In the genomic region with DNA sequence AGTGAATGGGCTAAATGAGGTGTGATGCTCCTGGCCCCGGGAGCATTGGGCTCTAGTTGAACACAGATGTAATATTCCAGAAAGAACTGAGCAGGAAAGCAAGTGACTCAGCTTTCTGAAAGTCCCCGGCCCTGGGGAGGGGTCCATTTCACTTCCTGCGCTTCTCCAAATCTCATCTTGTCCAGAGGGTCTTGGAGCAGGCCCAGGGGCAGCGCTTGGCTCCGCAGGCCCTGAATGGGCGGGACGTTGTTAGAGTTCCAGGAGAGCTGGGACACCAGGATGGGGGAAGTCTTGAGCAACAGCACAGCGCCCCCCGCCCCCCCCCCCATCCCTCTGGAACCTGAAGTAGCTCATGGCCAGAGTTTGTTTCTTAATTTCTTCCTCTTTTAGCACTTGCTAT, we compare ENCODE assay signal across 23 mouse cellular contexts. TPM values are rescaled to one million over a fixed set of nuclear protein-coding genes. Genes with fewer than 3 reads are reported as not detected.
"Had no signal": no experiment of that assay in that cellular context is flagged by ENCODE, and none has a peak within 500 bp of the region (broad histone marks: within the 10 kb centered on the region; RNA-seq: fewer than 3 reads in every experiment).

No protein-coding gene starts in this region.

RNA-seq across cellular contexts. Expression of gene Arid3c, which starts 50.3 kb away (rescaled TPM):
- total RNA-seq: gastrocnemius, postnatal 10 days; gastrocnemius, postnatal 36 days; heart, adult 18-20 months; heart, adult 8-10 months; heart, postnatal 10 days; heart, postnatal 25 days; heart, postnatal 4 days; layer of hippocampus, adult 2 months; layer of hippocampus, postnatal 10 days; layer of hippocampus, postnatal 25 days; liver, adult 2 months had no signal
- polyA plus RNA-seq: gonadal fat pad, adult 2 months; heart, embryonic 10.5 days; heart, embryonic 16.5 days; inflammation-experienced regulatory T-cells, adult 6 months; intestine, embryonic 15.5 days; intestine, postnatal 0 days; kidney, embryonic 16.5 days; limb, embryonic 11.5 days; limb, embryonic 15.5 days; liver, adult 2 months; liver, embryonic 12.5 days; liver, embryonic 14.5 days; liver, embryonic 16.5 days had no signal
